Mouse (Mus musculus) kidney, postnatal 36 days (tissue): ENCODE data around the gene Bub1.

Experiments used
- DNase-seq, 2 experiments: peaks; one replicate each; pipeline ENCODE4 v3.0.0; 2021 to 2022; ENCODE audit warnings: mixed read lengths in 2 of 2

Gene Bub1

GRCm38 (mm10) chr2:127831401-127832102 is at the start of gene Bub1:
Gene Bub1, minus strand, starts transcription at chr2:127831865.
- peak; percentile 96 to 99 for DNase-seq

- no peak for DNase-seq
Measured at GRCm38 (mm10) chr2:127881063-127881462, 49.4 kb upstream of the Bub1 start.

- DNase-seq, result no peak
Measured at GRCm38 (mm10) chr2:127864381-127864780, 32.7 kb upstream of the Bub1 start.

GRCm38 (mm10) chr2:127854332-127854991 is 22.8 kb upstream of the Bub1 start:
- DNase-seq, result peak; percentile 47 to 62

GRCm38 (mm10) chr2:127850371-127850770 is 18.7 kb upstream of the Bub1 start:
- DNase-seq, result no peak

- no peak for DNase-seq
Measured at GRCm38 (mm10) chr2:127846571-127846970, 14.9 kb upstream of the Bub1 start.

GRCm38 (mm10) chr2:127846008-127846407 is 14.3 kb upstream of the Bub1 start:
- DNase-seq, result no peak

- peak in 1 of 2 experiments; percentile 4 for DNase-seq
Measured at GRCm38 (mm10) chr2:127845346-127845982, 13.8 kb upstream of the Bub1 start.

- no peak for DNase-seq
Measured at GRCm38 (mm10) chr2:127842421-127842820, 10.8 kb upstream of the Bub1 start.

- no peak for DNase-seq
Measured at GRCm38 (mm10) chr2:127841402-127841801, 9.7 kb upstream of the Bub1 start.

GRCm38 (mm10) chr2:127839425-127839824 is 7.8 kb upstream of the Bub1 start:
- no peak for DNase-seq

GRCm38 (mm10) chr2:127838576-127838975 is 6.9 kb upstream of the Bub1 start, which contains the start of gene Acoxl:
Gene Acoxl, plus strand, starts transcription at chr2:127838876.
- no peak for DNase-seq

GRCm38 (mm10) chr2:127832833-127833190 is 1.1 kb upstream of the Bub1 start:
- DNase-seq, result peak; percentile 5 to 32

- no peak for DNase-seq
Measured at GRCm38 (mm10) chr2:127832103-127832832, 603 bp upstream of the Bub1 start.

- DNase-seq, result peak; percentile 93
Measured at GRCm38 (mm10) chr2:127791919-127792603, 39.6 kb downstream of the Bub1 start, which contains the start of gene Mtln. Gene Mtln, minus strand, starts transcription at chr2:127792488.

- DNase-seq, result no peak
Measured at GRCm38 (mm10) chr2:127789651-127790270, 41.9 kb downstream of the Bub1 start.

- DNase-seq, result no peak
Measured at GRCm38 (mm10) chr2:127789138-127789537, 42.5 kb downstream of the Bub1 start.

- DNase-seq, result peak; percentile 92 to 95
Measured at GRCm38 (mm10) chr2:127788440-127789116, 43.1 kb downstream of the Bub1 start, which contains the start of gene Nphp1. Gene Nphp1, minus strand, starts transcription at chr2:127788897.

- DNase-seq, result no peak
Measured at GRCm38 (mm10) chr2:127787226-127787625, 44.4 kb downstream of the Bub1 start.

- no peak for DNase-seq
Measured at GRCm38 (mm10) chr2:127778451-127778850, 53.2 kb downstream of the Bub1 start.

GRCm38 (mm10) chr2:127775013-127775412 is 56.7 kb downstream of the Bub1 start:
- peak in 1 of 2 experiments; percentile 17 for DNase-seq
